Mouse (Mus musculus): Measurements from ENCODE around the gene Pfkm.

GRCm38 (mm10) chr15:98131942-98132655 lies 39.7 kb downstream of the Pfkm start:
- TF ChIP-seq CTCF (IDR thresholded peaks at IDR 0.05; ENCODE audit: insufficient read depth, low read length) (no peak), POLR2A (IDR thresholded peaks at IDR 0.05; ENCODE audit: borderline replicate concordance, extremely low read depth, low read depth, low read length) (no peak)

Data from lung, adult 2 months (tissue).